Mouse (Mus musculus) gastrocnemius, postnatal 10 days (tissue): ENCODE data around the gene Bnipl. TPM values are rescaled to one million over a fixed set of nuclear protein-coding genes. Genes with fewer than 3 reads are reported as not detected.
"Not testable (repeated sequence)": the region's sequence is repeated elsewhere in the genome, so short reads cannot be mapped to it uniquely, and the experiment has no call there.

Experiments
- DNase-seq: peaks from one replicate; pipeline ENCODE4 v3.0.0; 2021; ENCODE audit warnings: mixed read lengths
- total RNA-seq, 2 experiments: library from RNA; stranded (reverse); gene quantifications; 2 replicates each; pipeline ENCODE4 v1.2.3; 2021

Gene Bnipl
- total RNA-seq, 2 experiments from 2014 or later, result not detected

DNA sequence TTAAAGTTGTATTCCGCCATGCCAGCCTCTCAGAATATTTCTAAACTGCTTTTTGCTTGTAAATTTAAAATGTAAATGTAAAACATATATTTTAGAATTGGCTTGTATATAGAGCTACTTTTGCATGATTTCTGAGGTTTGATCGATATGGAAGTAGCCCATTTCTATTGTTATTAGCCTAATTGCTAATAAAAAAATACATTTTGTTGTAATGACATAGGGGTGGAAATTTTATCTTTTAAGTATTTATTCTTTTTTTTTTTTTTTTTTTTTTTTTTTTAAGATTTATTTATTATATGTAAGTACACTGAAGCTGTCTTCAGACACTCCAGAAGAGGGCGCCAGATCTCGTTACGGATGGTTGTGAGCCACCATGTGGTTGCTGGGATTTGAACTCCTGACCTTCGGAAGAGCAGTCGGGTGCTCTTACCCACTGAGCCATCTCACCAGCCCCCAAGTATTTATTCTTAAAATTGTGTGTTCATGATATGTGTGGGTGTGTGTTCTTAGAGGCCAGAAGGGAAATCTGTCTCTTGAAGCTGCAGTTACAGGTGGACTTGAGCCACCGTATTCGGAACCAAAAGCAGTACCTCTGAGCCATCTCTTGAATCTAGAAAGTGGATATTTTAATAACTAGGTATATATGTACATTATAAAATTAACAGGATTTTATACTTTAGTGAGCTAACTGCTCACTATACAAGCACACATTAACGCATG is 37.9 kb downstream of the Bnipl start:
- DNase-seq, result not testable (repeated sequence)

DNA sequence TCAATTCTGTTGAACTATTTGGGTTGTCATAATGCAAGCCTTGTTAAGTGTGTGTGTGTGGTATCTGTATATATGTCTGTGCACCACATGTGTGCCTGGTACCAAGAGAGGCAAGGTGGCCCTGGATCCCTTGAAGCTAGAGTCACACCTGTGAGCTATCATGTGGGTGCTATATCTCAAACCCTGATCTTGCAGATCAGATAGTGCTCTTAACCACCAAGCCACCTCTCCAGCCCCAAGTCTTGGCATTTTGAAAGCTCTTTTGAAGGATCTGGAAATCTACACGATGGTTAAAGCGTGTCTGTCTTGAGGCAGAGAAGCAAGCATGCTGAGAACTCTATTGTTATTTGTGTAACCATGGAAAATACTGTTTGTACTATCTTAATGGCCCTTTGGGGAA is 40.4 kb downstream of the Bnipl start:
- DNase-seq, result no peak

DNA sequence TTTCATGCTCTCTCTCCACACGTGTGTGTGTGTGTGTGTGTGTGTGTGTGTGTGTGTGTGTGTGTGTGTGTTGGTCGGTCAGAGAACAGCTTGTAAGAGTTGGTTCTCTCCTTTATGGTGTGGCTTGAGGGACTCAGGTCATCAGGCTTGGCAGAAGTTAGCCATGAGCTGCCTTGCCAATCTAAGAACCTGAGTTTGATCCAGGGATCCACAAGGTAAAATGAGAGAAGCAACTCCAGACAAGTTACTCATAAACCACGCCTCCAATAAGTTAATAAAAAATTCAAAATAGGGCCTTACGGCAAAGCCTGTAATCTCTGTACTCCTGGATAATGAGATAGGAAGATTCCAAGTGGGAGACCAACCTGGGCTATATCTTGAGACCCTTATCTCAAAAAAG is 42.7 kb downstream of the Bnipl start:
- no peak for DNase-seq

DNA sequence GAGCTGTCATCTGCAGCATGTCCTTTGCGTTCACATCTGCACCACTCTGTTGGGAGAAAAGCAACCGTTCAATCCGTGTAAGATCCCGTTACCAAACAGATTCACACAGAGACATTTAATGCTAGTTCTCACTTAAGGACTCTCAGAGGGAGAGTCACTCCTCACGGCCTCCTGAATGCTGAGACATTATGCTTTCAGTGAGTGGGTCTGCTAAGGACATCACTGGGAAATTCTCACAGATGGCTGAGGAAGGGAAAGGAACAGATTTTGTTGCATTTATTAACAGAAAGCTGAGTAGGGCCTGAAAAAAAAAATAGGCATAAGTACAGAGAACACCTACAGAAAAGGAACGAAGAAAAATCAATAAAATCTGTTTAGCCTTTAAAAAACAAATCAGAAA is 47.1 kb downstream of the Bnipl start:
- DNase-seq, result no peak

DNA sequence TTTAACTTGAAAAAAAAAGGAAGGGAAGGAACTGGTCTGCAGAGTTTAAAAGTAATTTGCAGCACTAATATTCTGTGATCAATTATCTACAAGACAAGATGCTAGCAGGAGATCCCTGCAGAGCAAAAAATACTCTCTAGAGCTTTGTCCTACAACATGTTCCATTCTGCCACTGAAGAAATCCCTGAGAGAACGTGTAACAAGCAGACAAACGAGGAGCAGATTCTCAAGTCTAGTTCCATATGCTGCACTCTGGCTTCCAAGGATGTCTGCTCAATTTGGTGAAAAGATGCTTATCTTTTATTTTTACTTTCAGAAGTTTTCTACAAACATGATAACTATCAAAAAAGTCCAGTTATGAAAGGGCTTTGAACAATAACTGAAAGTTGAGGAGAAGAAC is 50.4 kb downstream of the Bnipl start:
- DNase-seq, result no peak

DNA sequence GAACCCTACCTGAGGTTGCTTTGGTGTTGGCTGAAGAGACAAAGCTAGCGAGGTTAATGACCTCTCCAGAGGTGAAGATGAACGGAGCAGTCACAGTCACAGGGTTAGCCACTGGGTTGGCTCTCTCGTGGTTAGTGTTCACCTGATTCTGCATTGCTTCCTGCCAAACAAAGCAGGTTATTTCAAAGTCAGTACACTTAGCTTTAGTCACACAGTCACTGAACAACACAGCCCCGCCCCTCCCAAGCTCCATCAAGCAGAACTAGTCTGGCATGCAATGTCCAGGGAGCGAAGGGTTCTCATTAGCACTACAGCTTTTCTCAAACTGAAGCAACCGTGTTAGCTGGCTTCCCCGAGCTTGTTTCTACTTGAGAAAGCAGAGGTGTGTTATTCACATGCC is 50.9 kb downstream of the Bnipl start:
- DNase-seq, result no peak

DNA sequence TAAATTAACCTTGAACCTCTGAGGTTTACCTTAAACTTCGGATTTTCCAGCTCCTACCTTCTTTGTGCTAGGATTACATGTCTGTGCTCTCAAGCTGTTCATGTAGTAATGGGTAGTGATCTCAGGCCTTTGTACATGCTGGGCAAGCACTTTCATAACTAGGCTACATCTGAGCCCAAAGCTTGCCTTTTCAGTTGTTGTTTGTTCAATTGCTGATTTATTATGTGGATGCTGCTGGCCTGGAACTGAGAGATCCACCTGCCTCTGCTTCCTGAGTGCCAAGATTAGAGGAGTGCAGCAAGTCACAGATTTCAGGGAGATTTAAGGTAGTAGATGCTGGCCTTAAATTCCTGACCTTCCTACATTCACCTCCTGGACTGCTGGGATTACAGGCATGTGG is 51.9 kb downstream of the Bnipl start:
- no peak for DNase-seq

DNA sequence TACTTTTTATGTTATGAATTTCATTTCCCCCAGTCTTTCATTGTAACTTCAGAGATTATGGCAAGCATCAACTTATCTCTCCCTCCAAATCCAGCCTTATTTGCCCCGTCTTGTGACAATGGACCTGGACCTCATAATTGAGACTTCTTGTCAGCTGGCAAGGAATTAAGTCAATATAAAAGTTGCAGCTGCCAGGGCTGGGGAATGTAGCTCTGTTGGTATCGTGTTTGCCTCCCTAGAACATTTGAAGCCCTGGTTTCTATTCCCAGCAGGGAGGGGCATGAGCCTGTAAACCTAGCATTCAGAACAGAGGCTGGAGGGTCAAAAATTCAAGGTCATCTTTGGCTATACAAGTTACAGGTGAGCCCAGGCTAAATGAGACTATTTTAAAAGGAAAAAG is 55.2 kb downstream of the Bnipl start:
- DNase-seq, result no peak

DNA sequence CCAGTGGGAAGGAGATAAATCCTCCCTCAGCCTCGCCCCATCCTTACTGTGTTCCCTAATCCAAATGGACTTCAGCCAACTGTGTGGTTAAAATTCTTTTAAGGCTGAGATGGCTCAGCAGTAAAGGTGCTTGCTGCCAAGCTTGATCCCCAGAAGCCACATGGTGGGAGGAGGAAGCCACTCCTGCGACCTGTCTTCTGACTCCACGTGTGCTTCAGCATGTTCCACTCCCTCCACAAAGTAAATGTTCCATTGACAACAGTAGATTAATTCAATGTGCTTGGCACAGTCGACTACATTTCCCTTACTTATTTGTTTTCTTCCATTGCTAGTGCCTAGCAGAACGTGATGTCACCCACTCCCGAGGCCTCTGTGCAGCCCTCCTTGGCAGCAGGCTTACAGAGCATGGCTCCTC is 56.3 kb downstream of the Bnipl start:
- DNase-seq, result no peak

Other genes starting within 250 kb of the Bnipl start
- gene Zfp687, start 235.7 kb downstream of the Bnipl start, total RNA-seq, result 10 to 100 TPM; 20.2 to 22.6 TPM
- gene Psmd4, start 208.6 kb downstream of the Bnipl start, total RNA-seq, result 100 to 1,000 TPM; 167 to 176 TPM
- 10 to 100 TPM; 20.1 to 22.8 TPM for gene Pip5k1a, start 144.3 kb downstream of the Bnipl start, total RNA-seq
- gene Vps72, start 140.2 kb downstream of the Bnipl start, total RNA-seq, result 10 to 100 TPM; 41.0 to 49.1 TPM
- 100 to 1,000 TPM; 423 to 469 TPM for gene Tmod4, start 126.7 kb downstream of the Bnipl start, total RNA-seq
- gene Scnm1, start 117.2 kb downstream of the Bnipl start, total RNA-seq, result 10 to 100 TPM; 35.5 to 40.8 TPM
- 1 to 10 TPM; 6.0 to 6.7 TPM for gene Lysmd1, start 117.1 kb downstream of the Bnipl start, total RNA-seq
- gene Tnfaip8l2, start 108.8 kb downstream of the Bnipl start, total RNA-seq, result 1 to 10 TPM; 1.8 to 2.3 TPM
- 100 to 1,000 TPM; 103 to 123 TPM for gene Sema6c, start 90.7 kb downstream of the Bnipl start, total RNA-seq
- 10 to 100 TPM in 1 of 2 experiments, 1 to 10 TPM in 1; 9.4 to 12.4 TPM for gene Gabpb2, start 33.3 kb downstream of the Bnipl start, total RNA-seq
- 10 to 100 TPM; 26.2 to 35.0 TPM for gene Cdc42se1, start 22.5 kb downstream of the Bnipl start, total RNA-seq
- 10 to 100 TPM; 39.8 to 44.8 TPM for gene Mllt11, start 19.0 kb downstream of the Bnipl start, total RNA-seq
- under 1 TPM in 1 of 2 experiments, not detected in 1; 0.20 TPM for gene Gm128, start 9.6 kb downstream of the Bnipl start, total RNA-seq
- 10 to 100 TPM; 19.8 to 21.7 TPM for gene Mindy1, start 30.2 kb upstream of the Bnipl start, total RNA-seq
- 10 to 100 TPM; 38.1 to 46.8 TPM for gene Prune1, start 30.9 kb upstream of the Bnipl start, total RNA-seq
- under 1 TPM; 0.27 to 0.63 TPM for gene Anxa9, start 56.0 kb upstream of the Bnipl start, total RNA-seq
- 10 to 100 TPM; 42.6 to 51.9 TPM for gene Cers2, start 63.6 kb upstream of the Bnipl start, total RNA-seq
- 10 to 100 TPM; 12.6 to 17.2 TPM for gene Setdb1, start 106.0 kb upstream of the Bnipl start, total RNA-seq
- gene 4930558C23Rik, start 151.6 kb upstream of the Bnipl start, total RNA-seq, result not detected
- gene Arnt, start 183.2 kb upstream of the Bnipl start, total RNA-seq, result 10 to 100 TPM; 43.7 to 55.6 TPM
- gene Ctsk, start 248.1 kb upstream of the Bnipl start, total RNA-seq, result 100 to 1,000 TPM in 1 of 2 experiments, 10 to 100 TPM in 1; 31.4 to 178 TPM